Mouse (Mus musculus) erythroblast, embryonic 14.5 days (primary cell): ENCODE results near the gene Selenon.

Source experiments
- GATA1 ChIP-seq: IDR thresholded peaks from 2 replicates; pipeline ENCODE4 v1.6.1; 2012; ENCODE audit warnings: low read length, inconsistent platforms, mixed read lengths
- TAL1 ChIP-seq: IDR thresholded peaks from 3 replicates; pipeline ENCODE4 v1.6.1; 2012; ENCODE audit warnings: low read length, inconsistent platforms, mixed read lengths

- TF ChIP-seq GATA1 = no peak
- no peak for TF ChIP-seq TAL1
Measured at GRCm38 (mm10) chr4:134564093-134564492, 12.1 kb upstream of the Selenon start.
